Mouse (Mus musculus) forebrain, embryonic 14.5 days (tissue): ENCODE data around the gene Myadm. TPM values are rescaled to one million over a fixed set of nuclear protein-coding genes. Genes with fewer than 3 reads are reported as not detected.
"Not testable (repeated sequence)": the region's sequence is repeated elsewhere in the genome, so short reads cannot be mapped to it uniquely, and the experiment has no call there.

ENCODE experiments used
- ATAC-seq: fragments of 200-750 bp; cut with Nextera tagmentation; 2 replicates; pipeline ENCODE4 v1.8.0; 2017; ENCODE audit warnings: mild to moderate bottlenecking, moderate library complexity
- DNase-seq: peaks from one replicate; pipeline ENCODE4 v3.0.0-alpha.2; 2015; ENCODE audit warnings: low spot score
- H3K27ac ChIP-seq: fragments of 300-500 bp; sonication (generic); 2 replicates; pipeline ENCODE4 v1.5.1; 2014; ENCODE audit warnings: low read depth, mild to moderate bottlenecking, control low read depth, low read length, moderate library complexity
- H3K27me3 ChIP-seq: fragments of 300-500 bp; sonication (generic); replicated peaks from 2 replicates; pipeline ENCODE4 v1.6.1; 2014; ENCODE audit warnings: low read length, control low read depth, mixed read lengths; ENCODE audit not compliant: control insufficient read depth, insufficient read depth
- H3K36me3 ChIP-seq: fragments of 300-500 bp; sonication (generic); 2 replicates; pipeline ENCODE4 v1.6.1; 2014; ENCODE audit warnings: low read length, control low read depth; ENCODE audit not compliant: control insufficient read depth, insufficient read depth
- H3K4me1 ChIP-seq: fragments of 300-500 bp; sonication (generic); 2 replicates; pipeline ENCODE4 v1.6.1; 2014; ENCODE audit warnings: antibody characterized with exemption, low read length, control low read depth; ENCODE audit not compliant: control insufficient read depth, insufficient read depth
- H3K4me2 ChIP-seq: fragments of 300-500 bp; sonication (generic); 2 replicates; pipeline ENCODE4 v1.6.1; 2014; ENCODE audit warnings: mild to moderate bottlenecking, control low read depth, low read length
- H3K4me3 ChIP-seq: fragments of 300-500 bp; sonication (generic); 2 replicates; pipeline ENCODE4 v1.5.1; 2014; ENCODE audit warnings: low read depth, low read length, control low read depth
- H3K9ac ChIP-seq: fragments of 300-500 bp; sonication (generic); 2 replicates; pipeline ENCODE4 v1.6.1; 2014; ENCODE audit warnings: mild to moderate bottlenecking, low read length, control low read depth, moderate library complexity
- H3K9me3 ChIP-seq: fragments of 300-500 bp; sonication (generic); replicated peaks from 2 replicates; pipeline ENCODE4 v1.6.1; 2016; ENCODE audit warnings: low read length, control low read depth, mixed read lengths; ENCODE audit not compliant: control insufficient read depth
- WGBS: fragments of 180-500 bp; shearing (Covaris S2); extraction: QIAGEN DNeasy Blood & Tissue Kit; methylation state at CpG from one replicate; pipeline ENCODE4 v1.1.7; 2014; 5-methylcytosine and 5-hydroxymethylcytosine counted together
- polyA plus RNA-seq: library from polyadenylated mRNA; unstranded; fragments of >200 nt; fragmentation: Nextera tagmentation; extraction: Ambion mirVana; gene quantifications from 2 replicates; pipeline ENCODE4 v1.2.1, GENCODE M21; 2014

Gene Myadm
- polyA plus RNA-seq, 1 experiment from 2014 or later = 19.8 TPM

DNA sequence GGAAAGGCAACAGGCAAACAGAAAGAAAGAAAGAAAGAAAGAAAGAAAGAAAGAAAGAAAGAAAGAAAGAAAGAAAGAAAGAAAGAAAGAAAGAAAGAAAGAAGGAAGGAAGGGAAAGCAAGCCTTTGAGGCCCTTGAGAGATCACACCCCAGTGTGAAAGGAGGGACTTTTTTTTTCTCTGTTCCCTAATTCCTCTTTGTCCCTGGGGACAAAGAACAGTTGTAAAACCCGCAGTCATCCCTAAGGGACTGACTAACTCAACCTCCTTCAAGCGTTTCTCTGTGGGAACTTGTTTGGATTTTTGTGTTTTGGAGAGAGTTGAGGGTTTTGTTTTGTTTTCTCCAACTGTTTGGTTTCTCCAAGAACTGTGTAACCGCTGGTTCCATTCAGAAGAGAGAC is 20.6 kb upstream of the Myadm start:
- Histone ChIP-seq H3K9ac (no peak overlapping the region), H3K27ac (no peak overlapping the region), H3K4me2 (no peak overlapping the region), H3K9me3 (no peaks in the 10 kb centered on the region), H3K27me3 (no peaks in the 10 kb centered on the region), H3K4me1 (no peaks in the 10 kb centered on the region), H3K4me3 (no peak overlapping the region), H3K36me3 (no peaks in the 10 kb centered on the region)
- ATAC-seq (no peak), DNase-seq (no peak)
- WGBS = 13% methylated on average over 3 of the region's 3 CpGs

DNA sequence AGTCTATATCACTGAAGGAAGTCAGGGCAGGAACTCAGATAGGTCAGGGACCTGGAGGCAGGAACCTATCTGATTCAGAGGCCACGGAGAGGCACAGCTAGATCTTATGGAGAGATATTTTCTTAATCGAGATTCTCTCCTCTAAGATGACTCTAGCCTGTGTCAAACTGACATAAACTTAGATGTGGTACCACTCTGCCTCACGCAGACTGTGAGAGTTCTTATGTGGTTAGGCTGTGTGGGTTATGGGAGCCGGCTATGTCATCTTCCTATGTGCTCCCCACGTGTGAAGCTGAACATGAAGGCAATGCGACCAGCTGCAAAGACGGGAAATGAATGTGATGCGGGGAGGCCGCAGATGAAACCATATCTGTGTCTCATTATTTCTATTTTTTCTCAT is 16.7 kb upstream of the Myadm start:
- Histone ChIP-seq H3K4me3 (no peak overlapping the region), H3K4me2 (no peak overlapping the region), H3K27me3 (no peaks in the 10 kb centered on the region), H3K9me3 (no peaks in the 10 kb centered on the region), H3K36me3 (no peaks in the 10 kb centered on the region), H3K27ac (no peak overlapping the region), H3K4me1 (no peaks in the 10 kb centered on the region), H3K9ac (no peak overlapping the region)
- DNase-seq (no peak), ATAC-seq (no peak)
- 88% methylated on average over 9 of the region's 9 CpGs for WGBS

DNA sequence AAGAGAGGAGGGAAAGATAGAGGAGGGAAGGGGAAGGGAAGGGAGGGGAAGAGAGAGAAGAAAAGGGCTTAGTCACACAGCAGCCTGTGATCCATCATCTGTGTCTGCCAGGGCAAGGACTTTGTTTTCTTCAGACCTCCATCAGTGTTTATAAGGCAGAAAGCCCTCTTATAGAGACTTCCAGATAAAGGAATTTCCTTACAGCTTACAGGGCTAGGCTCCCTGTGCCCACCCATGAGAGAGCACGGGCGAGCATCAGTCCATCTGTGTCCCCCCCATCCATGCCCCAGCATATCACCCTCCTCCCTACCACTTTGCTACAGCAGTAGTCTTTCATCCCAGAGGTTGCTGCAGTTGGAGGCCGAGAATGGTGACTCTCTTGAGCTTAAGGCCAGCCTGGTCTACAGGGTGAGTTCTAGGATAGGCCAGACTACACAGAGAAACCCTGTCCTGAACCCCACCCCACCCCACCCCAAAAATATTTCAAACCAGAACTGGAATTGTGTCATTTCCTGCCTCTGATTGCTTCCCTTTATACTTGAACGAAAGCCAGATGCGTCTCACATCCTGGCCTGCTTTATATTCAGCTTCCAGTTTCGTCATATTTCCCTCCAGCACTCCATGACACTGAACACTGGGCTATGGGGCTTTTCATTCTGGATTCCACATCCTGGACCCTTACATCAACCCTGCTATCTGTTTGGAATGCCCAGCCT is 13.3 kb upstream of the Myadm start:
- H3K27ac ChIP-seq = no peak overlapping the region
- no peak overlapping the region for H3K9ac ChIP-seq
- no peaks in the 10 kb centered on the region for H3K4me1 ChIP-seq
- 83% methylated on average over 6 of the region's 6 CpGs for WGBS
- no peak for DNase-seq
- no peaks in the 10 kb centered on the region for H3K27me3 ChIP-seq
- no peaks in the 10 kb centered on the region for H3K36me3 ChIP-seq
- no peak overlapping the region for H3K4me2 ChIP-seq
- no peaks in the 10 kb centered on the region for H3K9me3 ChIP-seq
- no peak for ATAC-seq
- H3K4me3 ChIP-seq = no peak overlapping the region

DNA sequence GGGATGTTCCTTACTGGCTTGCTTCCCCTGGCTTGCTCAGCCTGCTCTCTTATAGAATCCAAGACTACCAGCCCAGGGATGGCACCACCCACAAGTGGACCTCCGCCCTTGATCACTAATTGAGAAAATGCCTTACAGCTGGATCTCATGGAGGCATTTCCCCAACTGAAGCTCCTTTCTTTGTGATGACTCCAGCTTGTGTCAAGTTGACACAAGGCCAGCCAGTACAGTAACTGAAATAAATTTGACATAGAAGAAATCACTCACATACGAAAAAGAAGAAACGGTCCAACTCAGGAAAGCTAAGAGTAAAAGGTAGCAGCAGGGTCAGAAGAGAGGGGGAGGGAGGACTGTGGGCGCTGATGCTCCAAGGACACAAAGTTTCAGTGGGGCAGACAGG is 12.1 kb upstream of the Myadm start:
- not testable (repeated sequence) for H3K27me3 ChIP-seq, H3K36me3 ChIP-seq, DNase-seq, H3K4me3 ChIP-seq, ATAC-seq, H3K27ac ChIP-seq, H3K9me3 ChIP-seq, H3K9ac ChIP-seq, H3K4me1 ChIP-seq, H3K4me2 ChIP-seq
- WGBS = 29% methylated on average over 4 of the region's 4 CpGs

DNA sequence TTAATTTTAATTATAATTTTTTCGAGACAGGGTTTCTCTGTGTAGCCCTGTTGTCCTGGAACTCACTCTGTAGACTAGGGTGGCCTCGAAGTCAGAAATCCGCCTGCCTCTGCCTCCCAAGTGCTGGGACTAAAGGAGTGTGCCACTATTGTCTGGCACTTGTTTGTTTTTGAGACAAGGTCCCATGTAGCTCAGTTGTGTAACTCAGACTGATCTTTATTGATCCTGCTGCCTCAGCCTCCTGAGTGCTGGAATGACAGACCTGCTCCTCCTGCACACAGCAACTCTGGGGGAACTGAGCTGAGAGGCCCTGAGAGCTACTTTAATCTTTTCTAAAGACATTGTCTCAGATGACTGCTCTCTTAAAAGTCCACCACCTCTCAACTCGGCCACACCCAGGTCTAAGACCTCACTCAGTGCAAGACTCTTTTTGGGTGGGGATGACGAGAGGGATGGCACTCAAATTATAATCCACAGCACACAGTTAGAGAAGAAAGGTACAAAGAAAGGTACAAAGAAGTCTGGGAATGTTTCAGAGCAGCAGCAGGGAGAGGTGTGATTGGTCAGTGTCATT is 8.7 kb upstream of the Myadm start:
- H3K9ac ChIP-seq = no peak overlapping the region
- H3K9me3 ChIP-seq = no peaks in the 10 kb centered on the region
- H3K27ac ChIP-seq = no peak overlapping the region
- H3K4me3 ChIP-seq = no peak overlapping the region
- no peak overlapping the region for H3K4me2 ChIP-seq
- WGBS = 59% methylated on average over 5 of the region's 5 CpGs
- H3K4me1 ChIP-seq = no peaks in the 10 kb centered on the region
- DNase-seq = no peak
- no peaks in the 10 kb centered on the region for H3K36me3 ChIP-seq
- ATAC-seq = no peak
- no peaks in the 10 kb centered on the region for H3K27me3 ChIP-seq

DNA sequence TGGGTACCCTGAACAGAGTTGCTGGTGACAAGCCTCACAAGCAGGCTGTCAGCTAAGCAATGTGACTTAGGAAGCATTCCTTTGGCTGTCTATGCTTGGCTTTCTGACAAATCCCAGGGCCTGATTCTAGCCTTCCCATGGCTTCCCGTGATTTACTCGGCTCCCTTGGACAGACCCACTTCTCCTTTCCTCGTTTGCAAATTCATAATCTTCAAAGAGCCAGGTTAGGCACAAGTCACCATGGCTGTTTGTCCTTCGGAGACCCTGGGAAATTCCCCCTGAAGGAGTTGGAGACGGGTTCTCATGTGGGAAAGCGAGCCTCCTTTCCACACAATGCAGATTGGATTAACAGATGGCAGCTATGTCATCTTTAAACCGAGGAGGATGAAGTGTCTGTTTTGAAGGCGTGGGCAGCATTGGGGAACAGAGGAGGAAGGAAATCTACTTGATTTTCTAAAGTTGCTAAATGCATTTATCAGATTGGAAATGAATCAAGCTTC is 8.2 kb upstream of the Myadm start:
- Histone ChIP-seq H3K27me3 (no peaks in the 10 kb centered on the region), H3K4me2 (no peak overlapping the region), H3K27ac (no peak overlapping the region), H3K36me3 (no peaks in the 10 kb centered on the region), H3K9ac (no peak overlapping the region), H3K4me3 (no peak overlapping the region), H3K4me1 (no peaks in the 10 kb centered on the region), H3K9me3 (no peaks in the 10 kb centered on the region)
- DNase-seq (no peak), ATAC-seq (no peak)
- 42% methylated on average over 8 of the region's 8 CpGs for WGBS

DNA sequence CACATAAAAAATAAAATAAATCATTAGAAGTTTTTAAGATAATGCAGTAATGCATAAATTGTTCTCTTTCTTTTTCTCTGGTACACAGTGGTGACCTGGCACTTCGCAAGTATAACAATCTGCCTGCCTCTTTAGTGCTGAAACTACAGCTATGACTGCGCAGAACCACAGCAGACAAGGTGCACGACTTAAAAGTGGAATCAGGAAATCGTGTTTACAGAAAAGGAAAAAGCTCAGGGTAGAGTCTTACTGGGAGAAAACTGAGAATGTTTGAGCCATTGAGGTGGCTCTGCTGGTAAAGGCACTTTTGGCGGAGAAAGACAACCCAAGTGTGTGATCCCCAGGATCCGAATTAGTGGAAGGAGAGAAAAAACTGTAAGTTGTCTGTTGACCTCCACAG is 7.1 kb upstream of the Myadm start:
- no peak for ATAC-seq
- H3K27me3 ChIP-seq = no peaks in the 10 kb centered on the region
- WGBS = 86% methylated on average over 6 of the region's 6 CpGs
- H3K9me3 ChIP-seq = no peaks in the 10 kb centered on the region
- H3K4me1 ChIP-seq = no peaks in the 10 kb centered on the region
- DNase-seq = no peak
- H3K9ac ChIP-seq = no peak overlapping the region
- no peak overlapping the region for H3K4me2 ChIP-seq
- H3K27ac ChIP-seq = no peak overlapping the region
- no peaks in the 10 kb centered on the region for H3K36me3 ChIP-seq
- H3K4me3 ChIP-seq = no peak overlapping the region

DNA sequence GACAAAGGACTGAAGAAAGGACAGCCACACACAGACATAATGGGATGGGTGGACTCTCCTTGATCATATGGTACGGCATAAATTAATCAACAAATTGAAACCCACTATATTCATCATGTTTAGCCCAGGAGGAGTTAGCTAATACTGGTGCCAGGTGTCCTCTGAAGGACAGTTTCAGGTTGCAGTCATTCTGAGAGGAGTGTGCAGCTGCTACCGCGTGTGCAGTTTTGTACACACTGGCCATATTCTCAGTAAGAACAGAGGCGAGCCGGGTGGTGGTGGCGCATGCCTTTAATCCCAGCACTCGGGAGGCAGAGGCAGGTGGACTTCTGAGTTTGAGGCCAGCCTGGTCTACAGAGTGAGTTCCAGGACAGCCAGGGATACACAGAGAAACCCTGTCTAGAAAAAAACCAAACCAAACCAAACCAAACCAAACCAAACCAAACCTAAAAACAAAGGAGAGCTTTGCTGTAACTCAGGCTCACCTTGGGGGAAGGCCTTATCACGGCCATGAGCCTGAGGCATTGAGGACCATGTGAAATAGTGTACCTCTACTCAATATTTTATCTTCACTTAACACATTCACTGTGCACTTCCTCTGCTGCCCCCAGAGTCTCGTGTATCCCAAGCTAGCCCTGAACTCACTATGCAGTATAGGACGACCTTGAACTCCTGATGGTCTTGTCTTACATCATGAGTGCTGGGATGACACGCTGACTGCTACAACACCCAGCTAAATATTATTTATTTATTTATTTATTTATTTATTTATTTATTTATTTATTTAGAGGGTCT is 5.6 kb upstream of the Myadm start:
- no peak for ATAC-seq
- H3K4me2 ChIP-seq = no peak overlapping the region

DNA sequence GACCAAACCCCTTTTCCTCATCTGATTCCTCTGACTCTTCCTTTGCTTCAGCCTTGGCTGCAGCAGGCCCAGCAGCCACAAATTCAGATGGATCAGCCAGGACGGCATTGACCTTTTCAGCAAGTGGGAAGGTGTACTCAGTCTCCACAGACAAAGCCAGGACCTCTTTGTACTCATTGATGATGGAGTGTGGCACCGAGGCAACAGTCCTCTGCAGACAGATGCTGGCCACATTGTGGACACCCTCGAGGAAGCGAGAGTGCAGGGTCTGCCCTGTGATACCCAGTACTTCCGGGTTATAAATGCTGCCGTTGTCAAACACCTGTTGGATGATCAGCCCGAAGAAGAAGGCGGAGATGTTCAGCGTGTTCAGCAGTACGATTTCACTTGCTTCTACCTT is 4.3 kb upstream of the Myadm start:
- Histone ChIP-seq H3K4me3 (no peak overlapping the region), H3K36me3 (no peaks in the 10 kb centered on the region), H3K4me1 (no peaks in the 10 kb centered on the region), H3K9ac (no peak overlapping the region), H3K4me2 (no peak overlapping the region), H3K27ac (no peak overlapping the region), H3K9me3 (no peaks in the 10 kb centered on the region), H3K27me3 (no peaks in the 10 kb centered on the region)
- 87% methylated on average over 10 of the region's 10 CpGs for WGBS
- no peak for DNase-seq
- no peak for ATAC-seq

More for the DNA sequence above, 5.6 kb upstream of the Myadm start:
- no peaks in the 10 kb centered on the region for H3K27me3 ChIP-seq
- H3K36me3 ChIP-seq = no peaks in the 10 kb centered on the region
- no peak for DNase-seq
- no peaks in the 10 kb centered on the region for H3K4me1 ChIP-seq
- no peak overlapping the region for H3K27ac ChIP-seq
- 88% methylated on average over 11 of the region's 11 CpGs for WGBS
- H3K9me3 ChIP-seq = no peaks in the 10 kb centered on the region
- H3K9ac ChIP-seq = no peak overlapping the region
- no peak overlapping the region for H3K4me3 ChIP-seq
